Mouse (Mus musculus) cerebellum, adult 2 months (tissue): Measurements from ENCODE around the gene Abcc9.

ENCODE experiments used
- CTCF ChIP-seq: fragments of 200-500 bp; IDR thresholded peaks from 2 replicates; pipeline ENCODE4 v1.5.1; 2011; ENCODE audit warnings: low read depth, mild to moderate bottlenecking, control low read depth, low read length, moderate library complexity, borderline replicate concordance; ENCODE audit not compliant: insufficient read depth
- POLR2A ChIP-seq: fragments of 200-500 bp; IDR thresholded peaks from 2 replicates; pipeline ENCODE4 v1.6.1; 2011; ENCODE audit warnings: low read length, control low read depth, borderline replicate concordance; ENCODE audit not compliant: insufficient read depth

GRCm38 (mm10) chr6:142732567-142733290, 30.6 kb upstream of the Abcc9 start:
- TF ChIP-seq CTCF, result no peak
- no peak for TF ChIP-seq POLR2A
